Mouse (Mus musculus): ENCODE measurements around the gene Kmt5a. TPM values are rescaled to one million over a fixed set of nuclear protein-coding genes. Genes with fewer than 3 reads are reported as not detected.
"Not testable (repeated sequence)": the region's sequence is repeated elsewhere in the genome, so short reads cannot be mapped to it uniquely, and the experiment has no call there.

Gene Kmt5a
- total and polyA plus RNA-seq, 2 experiments from 2014 or later: 27.7 to 82.9 TPM

DNA sequence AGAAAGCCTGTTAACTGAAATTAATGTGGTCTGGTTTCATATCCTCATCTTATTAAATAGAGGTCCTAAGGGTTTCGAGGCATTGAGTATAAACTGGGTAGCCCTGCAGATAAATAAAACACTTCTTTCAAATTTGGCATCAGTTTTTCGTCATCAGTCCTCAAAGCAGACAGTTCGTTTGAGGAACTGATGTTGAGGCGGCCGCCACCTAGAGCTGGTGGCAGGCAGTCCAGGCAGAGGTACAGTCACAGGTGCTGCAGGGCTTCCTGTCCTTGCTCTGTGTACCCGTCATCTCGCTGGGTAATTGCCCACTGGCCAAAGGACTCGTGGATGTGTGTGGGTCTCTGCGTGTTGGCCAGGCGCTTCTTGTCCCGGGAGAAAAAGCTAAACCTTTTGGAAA, 53.7 kb downstream of the Kmt5a start:
- no peak for TF ChIP-seq CTCF (IDR thresholded peaks at IDR 0.05; ENCODE audit: low read depth)
- no peak for TF ChIP-seq EP300 (IDR thresholded peaks at IDR 0.05; ENCODE audit: low read depth)
- WGBS: 86% methylated on average over 11 of the region's 11 CpGs

GRCm38 (mm10) chr5:124495547-124495946, 55.8 kb downstream of the Kmt5a start:
- Histone ChIP-seq H3K27ac (ENCODE audit: low read depth) (no peak overlapping the region), H3K4me3 (ENCODE audit: low read depth, low read length) (no peak overlapping the region), H3K36me3 (replicated peaks; ENCODE audit: control insufficient read depth, insufficient read depth, low read length) (peaks cover 47% of the 10 kb centered on the region), H3K4me1 (ENCODE audit: control insufficient read depth, insufficient read depth) (peaks cover 9% of the 10 kb centered on the region), H3K27me3 (ENCODE audit: control insufficient read depth, insufficient read depth, low read length) (no peaks in the 10 kb centered on the region), H3K9me3 (replicated peaks; ENCODE audit: control insufficient read depth, low read length) (no peaks in the 10 kb centered on the region), H3K4me2 (ENCODE audit: low read depth, low read length) (no peak overlapping the region), H3K9ac (replicated peaks; ENCODE audit: low read depth, low read length) (no peak overlapping the region)
- no peak for ATAC-seq (ENCODE audit: insufficient read depth, low read depth)
- WGBS: 66% methylated on average over 7 of the region's 7 CpGs
- TF ChIP-seq CTCF (IDR thresholded peaks at IDR 0.05; ENCODE audit: low read depth): no peak
- no peak for TF ChIP-seq EP300 (IDR thresholded peaks at IDR 0.05; ENCODE audit: low read depth)
- DNase-seq (ENCODE audit: low spot score): no peak

More for the DNA sequence above, 53.7 kb downstream of the Kmt5a start:
- ATAC-seq (ENCODE audit: insufficient read depth, low read depth): no peak
- no peak for DNase-seq (ENCODE audit: low spot score)
- H3K27ac ChIP-seq (ENCODE audit: low read depth): no peak overlapping the region
- no peaks in the 10 kb centered on the region for H3K9me3 ChIP-seq (replicated peaks; ENCODE audit: control insufficient read depth, low read length)
- peaks cover 54% of the 10 kb centered on the region for H3K36me3 ChIP-seq (replicated peaks; ENCODE audit: control insufficient read depth, insufficient read depth, low read length)
- H3K4me1 ChIP-seq (ENCODE audit: control insufficient read depth, insufficient read depth): peaks cover under 1% of the 10 kb centered on the region
- no peak overlapping the region for H3K4me3 ChIP-seq (ENCODE audit: low read depth, low read length)
- H3K9ac ChIP-seq (replicated peaks; ENCODE audit: low read depth, low read length): no peak overlapping the region
- no peak overlapping the region for H3K4me2 ChIP-seq (ENCODE audit: low read depth, low read length)
- H3K27me3 ChIP-seq (ENCODE audit: control insufficient read depth, insufficient read depth, low read length): no peaks in the 10 kb centered on the region

GRCm38 (mm10) chr5:124496614-124497514, 57.1 kb downstream of the Kmt5a start:
- Histone ChIP-seq H3K4me1 (ENCODE audit: control insufficient read depth, insufficient read depth) (peaks cover 9% of the 10 kb centered on the region), H3K4me3 (ENCODE audit: low read depth, low read length) (no peak overlapping the region), H3K9ac (replicated peaks; ENCODE audit: low read depth, low read length) (no peak overlapping the region), H3K9me3 (replicated peaks; ENCODE audit: control insufficient read depth, low read length) (no peaks in the 10 kb centered on the region), H3K4me2 (ENCODE audit: low read depth, low read length) (no peak overlapping the region), H3K27me3 (ENCODE audit: control insufficient read depth, insufficient read depth, low read length) (no peaks in the 10 kb centered on the region), H3K27ac (ENCODE audit: low read depth) (peak overlapping the region; percentile 70; the same call in 1 of the 2 replicates), H3K36me3 (replicated peaks; ENCODE audit: control insufficient read depth, insufficient read depth, low read length) (peaks cover 46% of the 10 kb centered on the region)
- TF ChIP-seq EP300 (IDR thresholded peaks at IDR 0.05; ENCODE audit: low read depth) (no peak), CTCF (IDR thresholded peaks at IDR 0.05; ENCODE audit: low read depth) (no peak)
- no peak for ATAC-seq (ENCODE audit: insufficient read depth, low read depth)
- 74% methylated on average over 15 of the region's 15 CpGs for WGBS
- no peak for DNase-seq (ENCODE audit: low spot score)

DNA sequence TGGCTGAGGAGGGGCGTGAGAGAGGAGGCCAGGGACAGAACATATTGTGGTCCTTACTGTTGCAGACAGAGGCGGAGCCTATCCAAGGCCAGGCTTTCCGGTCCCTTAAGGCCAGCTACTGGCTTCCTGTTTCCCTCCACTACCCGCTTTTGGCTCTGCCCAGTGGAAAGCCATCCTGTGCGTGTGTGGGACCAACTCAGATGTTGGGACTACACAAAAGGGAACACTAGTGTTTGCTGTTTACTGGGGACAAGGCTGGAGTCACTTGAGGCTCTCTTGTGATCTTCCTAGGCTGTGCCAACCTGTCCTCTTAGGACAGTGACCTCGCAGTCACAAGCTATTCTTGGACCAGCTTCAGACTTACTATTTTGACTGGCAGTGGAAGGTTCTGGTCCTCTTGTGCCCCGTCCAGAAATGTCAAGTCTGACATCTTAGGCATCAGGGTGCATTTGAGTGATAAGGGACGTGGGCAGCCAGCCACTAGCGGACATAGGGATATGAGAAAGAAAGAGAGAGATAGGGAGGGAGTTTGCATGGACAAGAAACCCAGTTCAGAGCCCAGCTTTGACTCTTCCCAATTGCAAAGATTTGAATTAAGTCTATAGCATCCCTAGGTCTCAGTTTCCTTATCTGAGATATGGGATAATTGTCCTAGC, 58.6 kb downstream of the Kmt5a start:
- Histone ChIP-seq H3K27ac (ENCODE audit: low read depth) (peak overlapping the region; percentile 70), H3K27me3 (ENCODE audit: control insufficient read depth, insufficient read depth, low read length) (no peaks in the 10 kb centered on the region), H3K4me2 (ENCODE audit: low read depth, low read length) (no peak overlapping the region), H3K4me3 (ENCODE audit: low read depth, low read length) (no peak overlapping the region), H3K9me3 (replicated peaks; ENCODE audit: control insufficient read depth, low read length) (no peaks in the 10 kb centered on the region), H3K4me1 (ENCODE audit: control insufficient read depth, insufficient read depth) (peaks cover 9% of the 10 kb centered on the region), H3K36me3 (replicated peaks; ENCODE audit: control insufficient read depth, insufficient read depth, low read length) (peaks cover 46% of the 10 kb centered on the region), H3K9ac (replicated peaks; ENCODE audit: low read depth, low read length) (no peak overlapping the region)
- peak; percentile 80 for DNase-seq (ENCODE audit: low spot score)
- TF ChIP-seq EP300 (IDR thresholded peaks at IDR 0.05; ENCODE audit: low read depth) (peak; percentile 31; the same call in 1 of the 2 replicates), CTCF (IDR thresholded peaks at IDR 0.05; ENCODE audit: low read depth) (no peak)
- 14% methylated on average over 9 of the region's 9 CpGs for WGBS
- peak; percentile 82 for ATAC-seq (ENCODE audit: insufficient read depth, low read depth)

DNA sequence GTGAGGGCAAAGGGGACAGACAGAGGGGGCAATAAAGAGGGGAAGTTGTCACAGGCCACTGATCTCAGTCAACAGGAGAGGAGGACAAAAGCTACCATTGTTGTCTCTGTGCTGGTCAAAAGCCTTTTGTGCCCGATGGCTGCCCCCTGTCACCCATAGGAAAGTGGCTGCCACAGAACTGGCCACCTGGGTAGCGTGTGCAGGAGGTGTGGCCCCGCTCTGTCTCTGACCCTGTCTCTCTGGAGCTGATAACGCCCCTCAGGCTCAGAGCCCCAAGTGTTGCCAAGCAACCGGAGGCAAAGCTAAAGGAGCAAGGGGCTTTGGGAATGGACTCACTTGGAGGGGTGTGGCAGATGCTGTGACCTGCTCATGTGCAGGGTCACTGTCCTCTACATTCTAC, 59.3 kb downstream of the Kmt5a start:
- Histone ChIP-seq H3K27me3 (ENCODE audit: control insufficient read depth, insufficient read depth, low read length) (no peaks in the 10 kb centered on the region), H3K9me3 (replicated peaks; ENCODE audit: control insufficient read depth, low read length) (no peaks in the 10 kb centered on the region), H3K27ac (ENCODE audit: low read depth) (peak overlapping the region; percentile 70), H3K4me1 (ENCODE audit: control insufficient read depth, insufficient read depth) (peaks cover 9% of the 10 kb centered on the region), H3K4me2 (ENCODE audit: low read depth, low read length) (no peak overlapping the region), H3K9ac (replicated peaks; ENCODE audit: low read depth, low read length) (no peak overlapping the region), H3K4me3 (ENCODE audit: low read depth, low read length) (no peak overlapping the region), H3K36me3 (replicated peaks; ENCODE audit: control insufficient read depth, insufficient read depth, low read length) (peaks cover 47% of the 10 kb centered on the region)
- WGBS: 41% methylated on average over 5 of the region's 5 CpGs
- no peak for ATAC-seq (ENCODE audit: insufficient read depth, low read depth)
- no peak for DNase-seq (ENCODE audit: low spot score)
- TF ChIP-seq CTCF (IDR thresholded peaks at IDR 0.05; ENCODE audit: low read depth): no peak
- TF ChIP-seq EP300 (IDR thresholded peaks at IDR 0.05; ENCODE audit: low read depth): no peak

- H3K4me2 ChIP-seq (ENCODE audit: low read depth, low read length); H3K4me3 ChIP-seq (ENCODE audit: low read depth, low read length); H3K9ac ChIP-seq (replicated peaks; ENCODE audit: low read depth, low read length); DNase-seq (ENCODE audit: low spot score); ATAC-seq (ENCODE audit: insufficient read depth, low read depth); H3K27ac ChIP-seq (ENCODE audit: low read depth); H3K4me1 ChIP-seq (ENCODE audit: control insufficient read depth, insufficient read depth); H3K27me3 ChIP-seq (ENCODE audit: control insufficient read depth, insufficient read depth, low read length); H3K9me3 ChIP-seq (replicated peaks; ENCODE audit: control insufficient read depth, low read length): not testable (repeated sequence)
- WGBS: 73% methylated on average over 2 of the region's 4 CpGs
- H3K36me3 ChIP-seq (replicated peaks; ENCODE audit: control insufficient read depth, insufficient read depth, low read length): peaks cover 51% of the 10 kb centered on the region
Observed at GRCm38 (mm10) chr5:124500037-124500436, 60.3 kb downstream of the Kmt5a start.
